Mouse (Mus musculus) hindbrain, postnatal 0 days (tissue): ENCODE measurements around the gene Acin1. TPM values are rescaled to one million over a fixed set of nuclear protein-coding genes. Genes with fewer than 3 reads are reported as not detected.

Experiments
- ATAC-seq: fragments of 200-750 bp; cut with Nextera tagmentation; 2 replicates; pipeline ENCODE4 v1.8.0; 2017; ENCODE audit warnings: mild to moderate bottlenecking, moderate TSS enrichment, moderate library complexity
- DNase-seq: peaks from one replicate; pipeline ENCODE4 v3.0.0-alpha.2; 2015; ENCODE audit warnings: low spot score
- H3K27ac ChIP-seq: fragments of 300-500 bp; sonication (generic); 2 replicates; pipeline ENCODE4 v1.5.1; 2014; ENCODE audit warnings: mild to moderate bottlenecking
- H3K27me3 ChIP-seq: fragments of 300-500 bp; sonication (generic); 2 replicates; pipeline ENCODE4 v1.6.1; 2014; ENCODE audit warnings: low read length, mixed read lengths; ENCODE audit not compliant: insufficient read depth
- H3K36me3 ChIP-seq: fragments of 300-500 bp; sonication (generic); 2 replicates; pipeline ENCODE4 v1.6.1; 2014; ENCODE audit warnings: low read length, mixed read lengths; ENCODE audit not compliant: insufficient read depth
- H3K4me1 ChIP-seq: fragments of 300-500 bp; sonication (generic); 2 replicates; pipeline ENCODE4 v1.6.1; 2014; ENCODE audit warnings: antibody characterized with exemption, low read length, mixed read lengths; ENCODE audit not compliant: insufficient read depth
- H3K4me2 ChIP-seq: fragments of 300-500 bp; sonication (generic); 2 replicates; pipeline ENCODE4 v1.6.1; 2014; ENCODE audit warnings: low read depth, mild to moderate bottlenecking, low read length, moderate library complexity, mixed read lengths
- H3K4me3 ChIP-seq: fragments of 300-500 bp; sonication (generic); 2 replicates; pipeline ENCODE4 v1.5.1; 2014; ENCODE audit warnings: low read length
- H3K9ac ChIP-seq: fragments of 300-500 bp; sonication (generic); replicated peaks from 2 replicates; pipeline ENCODE4 v1.6.1; 2014; ENCODE audit warnings: mild to moderate bottlenecking, low read length, moderate library complexity, mixed read lengths
- H3K9me3 ChIP-seq: fragments of 300-500 bp; sonication (generic); 2 replicates; pipeline ENCODE4 v1.6.1; 2016; ENCODE audit warnings: low read length, mixed read lengths
- CTCF ChIP-seq: IDR thresholded peaks from 2 replicates; pipeline ENCODE4 v1.5.1; 2016; ENCODE audit warnings: antibody characterized with exemption, control low read depth, low read depth
- WGBS: fragments of 180-500 bp; shearing (Covaris S2); extraction: QIAGEN DNeasy Blood & Tissue Kit; methylation state at CpG from one replicate; pipeline ENCODE4 v1.1.7; 2014; 5-methylcytosine and 5-hydroxymethylcytosine counted together
- microRNA counts: library from miRNA; unstranded; fragments of <30 nt; microRNA quantifications from one replicate; lab custom pipeline; 2015
- microRNA-seq, 2 experiments: library from miRNA; unstranded; fragments of <30 nt; microRNA quantifications; one replicate each; pipeline ENCODE4; 2016
- polyA plus RNA-seq: library from polyadenylated mRNA; unstranded; fragments of >200 nt; fragmentation: Nextera tagmentation; extraction: Ambion mirVana; gene quantifications from 2 replicates; pipeline ENCODE4 v1.2.1, GENCODE M21; 2015
- total RNA-seq: library from RNA; depleted of rRNA; stranded (reverse); fragments of >200 nt; gene quantifications from 2 replicates; pipeline ENCODE4 v1.2.3, GENCODE M21; 2014; rRNA removed

Gene Acin1
- total and polyA plus RNA-seq, 2 experiments from 2014 or later, result 102 to 118 TPM

- no peak overlapping the region for H3K4me2 ChIP-seq
- no peaks in the 10 kb centered on the region for H3K4me1 ChIP-seq
- 90% methylated on average over 3 of the region's 3 CpGs for WGBS
- ATAC-seq (no peak), DNase-seq (no peak)
- no peak overlapping the region for H3K9ac ChIP-seq
- H3K36me3 ChIP-seq, result no peaks in the 10 kb centered on the region
- no peak overlapping the region for H3K27ac ChIP-seq
- no peak overlapping the region for H3K4me3 ChIP-seq
- no peaks in the 10 kb centered on the region for H3K9me3 ChIP-seq
- no peaks in the 10 kb centered on the region for H3K27me3 ChIP-seq
- TF ChIP-seq CTCF, result peak; percentile 47
Observed at GRCm38 (mm10) chr14:54594055-54594454, 92.7 kb downstream of the Acin1 start.

- no peaks in the 10 kb centered on the region for H3K4me1 ChIP-seq
- 43% methylated on average over 10 of the region's 10 CpGs for whole genome bisulfite sequencing
- no peak overlapping the region for H3K4me3 ChIP-seq
- no peak overlapping the region for H3K4me2 ChIP-seq
- no peak for DNase-seq
- peak; percentile 65 for ATAC-seq
- H3K9me3 ChIP-seq, result no peaks in the 10 kb centered on the region
- no peaks in the 10 kb centered on the region for H3K36me3 ChIP-seq
- no peak for TF ChIP-seq CTCF
- H3K9ac ChIP-seq, result no peak overlapping the region
- peak overlapping the region; percentile 73 for H3K27ac ChIP-seq
- H3K27me3 ChIP-seq, result no peaks in the 10 kb centered on the region
Observed at GRCm38 (mm10) chr14:54592319-54592934, 94.3 kb downstream of the Acin1 start.

MicroRNA genes within 50 kb of the gene (microRNA counts, 519-probe panel; counts per million panel counts)
- microRNA mmu-miR-686 (lab: Ali Mortazavi, UCI), result not detected

Small RNAs within 50 kb of the gene (microRNA-seq; reads per million reads assigned to microRNA genes)
- gene Mir686, result 0 reads per million in 2 experiments
- 0.36 to 1.1 reads per million in 2 experiments for gene Mir6948

Other genes starting within 250 kb of the Acin1 start
- gene Lrp10, start 222.8 kb downstream of the Acin1 start, total RNA-seq, result 57.7 and 62.5 TPM in 2 replicates
- gene Lrp10, start 222.8 kb downstream of the Acin1 start, polyA plus RNA-seq, result 36.0 and 38.8 TPM in 2 replicates
- 28.1 and 32.8 TPM in 2 replicates for gene Rem2, start 210.8 kb downstream of the Acin1 start, total RNA-seq
- 25.2 and 25.3 TPM in 2 replicates for gene Rem2, start 210.8 kb downstream of the Acin1 start, polyA plus RNA-seq
- 62.4 and 63.7 TPM in 2 replicates for gene Prmt5, start 169.4 kb downstream of the Acin1 start, total RNA-seq
- 76.1 and 76.2 TPM in 2 replicates for gene Prmt5, start 169.4 kb downstream of the Acin1 start, polyA plus RNA-seq
- gene Haus4, start 132.3 kb downstream of the Acin1 start, total RNA-seq, result 19.1 and 28.9 TPM in 2 replicates
- 21.2 and 23.8 TPM in 2 replicates for gene Haus4, start 132.3 kb downstream of the Acin1 start, polyA plus RNA-seq
- gene Ajuba, start 109.4 kb downstream of the Acin1 start, total RNA-seq, result 9.8 and 11.2 TPM in 2 replicates
- 5.7 and 6.1 TPM in 2 replicates for gene Ajuba, start 109.4 kb downstream of the Acin1 start, polyA plus RNA-seq
- gene 4931414P19Rik, start 80.9 kb downstream of the Acin1 start, total RNA-seq, result 4.8 and 6.8 TPM in 2 replicates
- 2.5 and 3.9 TPM in 2 replicates for gene 4931414P19Rik, start 80.9 kb downstream of the Acin1 start, polyA plus RNA-seq
- gene Psmb5, start 68.9 kb downstream of the Acin1 start, total RNA-seq, result 181 and 204 TPM in 2 replicates
- 411 and 417 TPM in 2 replicates for gene Psmb5, start 68.9 kb downstream of the Acin1 start, polyA plus RNA-seq
- gene Psmb11, start 65.5 kb downstream of the Acin1 start, total RNA-seq, result 0.05 TPM in 1 of 2 replicates, not detected in the other
- gene Psmb11, start 65.5 kb downstream of the Acin1 start, polyA plus RNA-seq, result 0.16 and 0.21 TPM in 2 replicates
- gene Gm17606, start 46.0 kb downstream of the Acin1 start, total RNA-seq, result not detected in 2 replicates
- gene Gm17606, start 46.0 kb downstream of the Acin1 start, polyA plus RNA-seq, result not detected in 2 replicates
- gene Cdh24, start 45.6 kb downstream of the Acin1 start, total RNA-seq, result 42.7 and 49.2 TPM in 2 replicates
- gene Cdh24, start 45.6 kb downstream of the Acin1 start, polyA plus RNA-seq, result 7.2 and 7.6 TPM in 2 replicates
- gene 1700123O20Rik, start 715 bp downstream of the Acin1 start, total RNA-seq, result 29.6 and 37.9 TPM in 2 replicates
- 64.1 and 67.7 TPM in 2 replicates for gene 1700123O20Rik, start 715 bp downstream of the Acin1 start, polyA plus RNA-seq
- gene Gm29776, start 11.9 kb upstream of the Acin1 start, total RNA-seq, result 0.31 and 0.61 TPM in 2 replicates
- gene Gm29776, start 11.9 kb upstream of the Acin1 start, polyA plus RNA-seq, result 0.26 and 0.28 TPM in 2 replicates
- not detected in 2 replicates for gene Cebpe, start 25.2 kb upstream of the Acin1 start, total RNA-seq
- not detected in 2 replicates for gene Cebpe, start 25.2 kb upstream of the Acin1 start, polyA plus RNA-seq
- gene Slc7a8, start 95.0 kb upstream of the Acin1 start, total RNA-seq, result 8.9 and 10.6 TPM in 2 replicates
- 7.9 and 9.3 TPM in 2 replicates for gene Slc7a8, start 95.0 kb upstream of the Acin1 start, polyA plus RNA-seq
- gene Rnf212b, start 127.2 kb upstream of the Acin1 start, total RNA-seq, result not detected in 2 replicates
- gene Rnf212b, start 127.2 kb upstream of the Acin1 start, polyA plus RNA-seq, result not detected in 2 replicates
- 7.8 and 9.6 TPM in 2 replicates for gene Homez, start 184.0 kb upstream of the Acin1 start, total RNA-seq
- 9.0 and 9.3 TPM in 2 replicates for gene Homez, start 184.0 kb upstream of the Acin1 start, polyA plus RNA-seq
- gene Ppp1r3e, start 190.6 kb upstream of the Acin1 start, total RNA-seq, result 21.3 and 26.5 TPM in 2 replicates
- gene Ppp1r3e, start 190.6 kb upstream of the Acin1 start, polyA plus RNA-seq, result 4.0 and 5.1 TPM in 2 replicates
- 28.4 and 37.1 TPM in 2 replicates for gene Bcl2l2, start 196.4 kb upstream of the Acin1 start, total RNA-seq
- gene Bcl2l2, start 196.4 kb upstream of the Acin1 start, polyA plus RNA-seq, result 4.3 and 4.6 TPM in 2 replicates
- 3.0 and 6.8 TPM in 2 replicates for gene Gm20521, start 196.5 kb upstream of the Acin1 start, total RNA-seq
- 1.3 and 1.9 TPM in 2 replicates for gene Gm20521, start 196.5 kb upstream of the Acin1 start, polyA plus RNA-seq
- 88.1 and 109 TPM in 2 replicates for gene Pabpn1, start 205.6 kb upstream of the Acin1 start, total RNA-seq
- 145 and 154 TPM in 2 replicates for gene Pabpn1, start 205.6 kb upstream of the Acin1 start, polyA plus RNA-seq
- gene Slc22a17, start 226.2 kb upstream of the Acin1 start, total RNA-seq, result 605 and 606 TPM in 2 replicates
- gene Slc22a17, start 226.2 kb upstream of the Acin1 start, polyA plus RNA-seq, result 349 and 369 TPM in 2 replicates
- 38.0 and 43.1 TPM in 2 replicates for gene Efs, start 239.2 kb upstream of the Acin1 start, total RNA-seq
- 12.9 and 13.8 TPM in 2 replicates for gene Efs, start 239.2 kb upstream of the Acin1 start, polyA plus RNA-seq
- not detected in 2 replicates for gene Il25, start 245.8 kb upstream of the Acin1 start, total RNA-seq
- 0.95 and 1.2 TPM in 2 replicates for gene Il25, start 245.8 kb upstream of the Acin1 start, polyA plus RNA-seq
- gene Cmtm5, start 249.3 kb upstream of the Acin1 start, total RNA-seq, result 62.6 and 74.1 TPM in 2 replicates
- gene Cmtm5, start 249.3 kb upstream of the Acin1 start, polyA plus RNA-seq, result 44.8 and 52.1 TPM in 2 replicates